Mouse (Mus musculus) c-Kit-negative CD71-positive TER-119-positive erythroid progenitor cells, embryonic 14.5 days (primary cell): ENCODE measurements around the gene Pm20d1.
A peak's percentile ranks its signal among the peaks of the same experiment; 100 is the strongest.
"Not testable (repeated sequence)": the region's sequence is repeated elsewhere in the genome, so short reads cannot be mapped to it uniquely, and the experiment has no call there.

ENCODE experiments used
- DNase-seq: peaks from one replicate; pipeline ENCODE4 v3.0.0-alpha.2; 2013; ENCODE audit warnings: low read depth, low spot score

Pm20d1 gene

DNA sequence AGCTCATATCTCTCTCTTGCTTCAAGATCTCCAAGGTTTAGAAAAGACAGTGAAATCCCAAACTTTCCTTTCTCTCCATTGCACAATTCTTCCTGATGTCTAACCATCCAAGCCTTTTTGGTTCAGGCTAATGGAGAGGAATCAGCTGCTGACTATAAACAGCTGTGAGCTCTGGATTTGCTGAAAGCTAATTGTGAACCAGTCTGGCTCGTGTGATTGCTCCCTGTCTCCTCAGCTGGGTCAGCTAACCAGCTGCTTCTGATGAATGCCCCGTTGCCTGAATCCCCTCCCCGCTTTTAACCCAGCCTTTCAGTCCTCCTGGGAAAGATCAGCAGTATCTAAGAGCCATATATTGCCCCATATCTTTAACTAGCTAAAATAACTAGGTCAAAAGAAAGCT lies 2.6 kb upstream of the Pm20d1 start:
- no peak for DNase-seq

DNA sequence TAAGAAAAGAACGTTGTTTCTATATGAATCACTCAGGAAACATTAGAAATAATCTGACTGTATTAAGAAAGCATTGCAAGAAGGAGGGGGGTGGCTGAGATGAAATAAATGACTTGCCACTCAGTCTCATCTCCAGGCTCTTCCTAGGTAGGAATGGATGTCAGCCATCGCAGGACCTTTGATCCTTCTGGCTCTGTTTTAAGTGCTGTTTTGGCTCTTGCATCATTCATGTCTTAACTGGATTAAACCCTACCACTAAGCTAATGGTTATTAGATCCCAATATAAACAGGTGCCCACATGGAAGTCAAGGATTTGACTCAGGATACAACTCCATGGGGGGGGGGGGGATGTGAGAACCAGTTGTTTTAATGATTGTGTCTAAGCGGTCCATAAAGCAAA lies 2.0 kb upstream of the Pm20d1 start:
- no peak for DNase-seq

DNA sequence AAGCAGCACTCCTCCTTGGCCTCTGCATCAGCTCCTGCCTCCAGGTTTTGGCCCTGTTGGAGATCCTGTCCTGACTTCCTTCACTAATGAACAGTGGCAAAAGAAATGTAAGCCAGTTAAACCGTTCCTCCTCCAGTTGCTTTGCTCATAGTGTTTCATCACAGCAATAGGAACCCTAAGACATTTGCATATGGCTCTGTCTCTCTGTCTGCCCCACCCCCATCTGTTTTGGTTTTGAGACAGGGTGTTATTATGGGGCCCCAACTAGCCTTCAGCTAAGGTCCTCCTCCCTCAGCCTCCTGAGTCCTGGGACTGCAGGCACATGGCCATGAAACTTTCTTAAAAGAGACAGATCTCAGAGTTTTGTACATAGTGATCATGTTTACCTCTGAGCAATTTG lies 2.8 kb downstream of the Pm20d1 start:
- DNase-seq: no peak

DNA sequence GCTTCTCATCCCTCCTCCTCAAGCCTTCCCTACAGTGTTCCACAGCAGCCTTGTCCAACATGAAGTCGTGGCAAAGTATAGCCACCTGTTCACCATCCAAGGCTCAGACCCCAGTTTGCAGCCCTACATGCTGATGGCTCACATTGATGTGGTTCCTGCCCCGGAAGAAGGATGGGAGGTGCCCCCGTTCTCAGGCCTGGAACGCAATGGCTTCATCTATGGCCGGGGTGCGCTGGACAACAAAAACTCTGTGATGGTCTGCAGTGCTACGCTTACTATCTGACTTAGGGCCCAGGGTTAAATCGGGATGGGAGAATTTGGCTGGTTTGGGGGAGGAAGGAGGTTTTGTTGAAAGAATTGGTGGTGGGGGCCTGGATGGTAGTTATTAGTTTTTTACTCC lies 3.9 kb downstream of the Pm20d1 start:
- DNase-seq: no peak

DNA sequence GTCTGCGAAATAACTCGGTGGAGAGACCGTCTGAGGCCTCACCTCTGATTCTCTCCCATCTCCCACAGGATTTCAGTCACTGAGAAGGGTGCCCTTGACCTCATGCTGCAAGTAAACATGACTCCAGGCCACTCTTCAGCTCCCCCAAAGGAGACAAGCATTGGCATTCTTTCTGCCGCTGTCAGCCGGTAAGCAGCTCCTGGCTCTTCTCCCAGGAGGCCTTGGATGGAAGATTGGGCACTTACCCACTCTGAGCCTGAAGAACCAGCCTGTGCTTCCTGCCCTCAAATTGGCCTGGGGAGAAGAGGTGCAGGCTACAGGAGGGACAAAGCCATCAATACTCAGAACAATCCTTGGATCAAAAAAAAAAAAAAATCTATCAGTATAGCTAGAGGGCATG lies 5.5 kb downstream of the Pm20d1 start:
- DNase-seq: no peak

DNA sequence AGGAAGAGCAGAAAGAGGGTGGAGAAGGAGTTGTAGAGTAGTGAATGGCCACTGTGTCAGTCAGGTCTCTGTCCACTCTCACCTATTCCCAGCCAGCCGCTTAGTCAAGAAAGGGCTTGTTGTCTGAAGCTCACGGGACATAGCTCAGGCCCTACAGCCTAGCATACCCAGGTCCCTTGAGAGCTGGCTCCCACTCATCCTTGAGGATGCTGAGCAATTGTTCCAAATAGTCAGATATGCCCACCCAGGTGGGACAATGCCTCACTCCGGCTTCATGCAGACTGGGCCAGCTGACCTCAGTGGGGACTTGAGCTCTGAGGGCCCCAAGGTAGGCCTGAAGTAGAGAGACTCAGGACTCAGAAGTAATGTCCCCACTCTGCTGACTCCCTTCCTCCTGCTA lies 7.0 kb downstream of the Pm20d1 start:
- DNase-seq: no peak

DNA sequence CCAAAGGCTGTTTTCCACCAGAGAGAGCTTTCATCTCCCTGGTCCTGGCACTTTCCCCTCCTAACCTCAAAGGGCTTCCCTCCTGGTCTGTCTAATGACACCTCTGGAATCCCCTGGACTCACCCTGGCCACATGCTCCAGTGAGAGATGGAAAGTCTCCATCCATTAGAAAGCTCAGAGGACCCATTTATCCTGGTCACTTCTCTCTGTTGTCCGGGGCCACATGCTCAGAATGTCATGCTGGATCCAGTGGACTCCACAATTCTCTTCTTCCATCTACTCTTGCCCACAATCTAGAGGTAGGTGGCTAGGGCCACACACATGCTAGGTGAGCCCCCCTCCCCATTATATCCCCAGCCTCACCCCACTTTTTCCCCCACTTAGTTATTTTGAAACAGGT lies 11.8 kb downstream of the Pm20d1 start:
- DNase-seq: no peak

DNA sequence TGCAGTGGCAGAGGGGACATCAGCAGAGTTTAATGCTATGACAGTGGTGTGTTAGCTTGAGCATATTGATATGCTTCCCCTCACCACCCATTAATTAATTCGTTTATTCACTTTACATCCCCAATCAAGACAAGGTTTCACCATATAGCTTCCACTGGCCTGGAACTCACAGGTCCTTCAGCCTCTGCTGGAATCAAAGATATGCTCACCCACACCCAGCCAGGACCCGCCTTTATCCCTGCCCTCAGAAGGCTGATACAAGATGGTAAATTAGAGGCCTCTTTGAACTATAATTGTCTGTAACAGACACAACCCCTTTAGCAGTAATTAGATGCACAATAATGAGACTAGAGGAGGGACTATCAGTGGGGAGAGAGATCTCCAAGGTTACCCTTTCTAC lies 12.5 kb downstream of the Pm20d1 start:
- DNase-seq: no peak

DNA sequence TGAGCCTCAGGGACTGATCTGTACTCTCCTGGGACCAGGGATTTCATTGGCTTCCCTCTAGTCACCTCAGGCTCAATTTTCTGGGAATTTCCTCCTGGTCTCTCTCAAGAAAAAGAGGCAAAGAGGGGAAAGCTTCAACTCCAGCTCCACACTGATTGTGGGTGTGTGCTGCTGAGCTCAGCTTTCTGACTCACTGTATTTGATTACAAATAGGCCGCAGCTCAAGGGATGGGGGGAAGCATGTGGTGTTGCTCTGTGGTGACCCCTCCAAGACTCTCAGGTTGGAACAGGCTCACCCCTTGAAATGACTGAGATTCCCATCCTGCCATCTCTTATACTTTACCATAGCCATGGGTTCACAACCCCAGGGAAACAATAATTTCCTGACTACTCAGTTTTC lies 14.2 kb downstream of the Pm20d1 start:
- DNase-seq: no peak

DNA sequence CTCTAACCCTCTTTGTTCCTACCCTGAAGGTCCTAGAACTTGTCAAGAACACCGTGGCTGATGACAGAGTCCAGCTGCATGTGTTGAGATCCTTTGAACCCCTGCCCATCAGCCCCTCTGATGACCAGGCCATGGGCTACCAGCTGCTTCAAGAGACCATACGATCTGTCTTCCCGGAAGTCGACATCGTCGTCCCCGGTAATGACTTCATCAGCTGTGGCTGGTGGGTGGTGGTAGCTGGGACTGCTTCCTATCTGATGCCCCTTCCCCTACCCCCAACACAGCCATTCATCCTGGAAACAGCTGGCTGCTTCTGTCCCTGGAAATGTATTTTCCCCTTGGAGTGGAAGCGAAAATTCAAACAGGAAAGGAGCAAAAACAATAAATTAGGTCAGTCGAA lies 14.8 kb downstream of the Pm20d1 start:
- no peak for DNase-seq

DNA sequence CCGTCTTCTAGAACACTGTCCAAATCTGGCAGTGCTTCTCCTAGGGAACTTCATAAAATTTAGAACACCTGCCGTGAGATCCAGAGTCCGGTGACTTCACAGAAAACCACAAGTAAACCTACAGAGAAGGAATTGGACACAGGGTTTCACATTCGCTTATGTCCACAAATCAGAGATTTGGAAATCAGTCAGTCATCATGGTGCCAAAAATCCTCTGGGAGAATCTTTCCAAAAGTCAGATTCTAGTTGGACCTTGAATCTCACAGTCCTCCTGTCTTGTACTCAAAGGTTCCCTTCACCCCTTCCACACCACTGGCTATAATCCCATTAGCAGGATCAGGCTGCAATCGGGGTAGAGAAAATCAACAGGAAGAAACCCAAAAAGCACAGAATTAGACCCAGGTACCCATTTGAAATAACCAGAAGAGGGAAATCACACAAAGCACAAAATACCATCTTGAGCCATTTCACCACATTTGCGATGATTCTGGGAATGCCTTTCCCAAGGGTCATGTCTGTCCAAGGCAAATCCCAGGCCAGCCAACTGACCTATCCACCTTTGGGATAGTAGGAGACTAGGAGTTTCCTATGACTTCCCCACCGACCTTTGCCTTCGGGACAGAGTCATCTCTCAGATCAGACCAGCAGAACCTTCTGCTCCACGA lies 15.6 kb downstream of the Pm20d1 start:
- DNase-seq: no peak

DNA sequence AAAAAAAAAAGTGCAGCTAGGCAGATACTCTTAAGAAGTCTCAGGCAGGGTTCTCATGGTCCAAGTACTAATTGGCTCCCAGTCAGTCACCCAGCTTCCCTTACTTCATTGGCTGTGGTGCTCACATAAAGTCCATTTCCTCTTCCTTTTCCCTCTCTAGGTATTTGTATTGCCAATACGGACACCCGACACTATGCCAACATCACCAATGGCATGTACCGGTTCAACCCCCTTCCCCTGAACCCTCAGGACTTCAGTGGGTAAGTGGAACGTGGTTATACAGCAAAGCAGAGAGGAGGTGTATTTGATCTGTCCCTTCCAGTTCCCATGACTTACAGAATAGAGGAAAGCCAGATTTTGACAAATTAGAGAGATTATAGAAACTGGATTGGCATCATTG lies 16.6 kb downstream of the Pm20d1 start:
- no peak for DNase-seq

DNA sequence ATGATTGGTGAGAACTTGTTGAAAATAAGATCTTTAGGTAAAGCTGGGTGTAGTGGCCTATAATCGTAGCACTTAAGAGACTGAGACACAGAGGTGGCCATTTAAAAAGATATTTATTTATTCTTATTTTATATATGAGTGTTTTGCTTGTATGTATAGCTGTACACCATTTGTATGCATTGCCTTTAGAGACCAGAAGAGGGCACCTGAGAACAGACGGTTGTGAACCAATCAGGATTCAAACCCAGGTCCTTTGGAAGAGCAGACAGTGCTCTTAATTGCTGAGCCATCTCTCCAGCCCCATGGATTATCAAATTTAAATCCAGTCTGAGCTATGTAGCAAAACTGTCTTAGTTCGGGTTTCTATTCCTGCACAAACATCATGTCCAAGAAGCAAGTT lies 17.0 kb downstream of the Pm20d1 start:
- DNase-seq: no peak

DNA sequence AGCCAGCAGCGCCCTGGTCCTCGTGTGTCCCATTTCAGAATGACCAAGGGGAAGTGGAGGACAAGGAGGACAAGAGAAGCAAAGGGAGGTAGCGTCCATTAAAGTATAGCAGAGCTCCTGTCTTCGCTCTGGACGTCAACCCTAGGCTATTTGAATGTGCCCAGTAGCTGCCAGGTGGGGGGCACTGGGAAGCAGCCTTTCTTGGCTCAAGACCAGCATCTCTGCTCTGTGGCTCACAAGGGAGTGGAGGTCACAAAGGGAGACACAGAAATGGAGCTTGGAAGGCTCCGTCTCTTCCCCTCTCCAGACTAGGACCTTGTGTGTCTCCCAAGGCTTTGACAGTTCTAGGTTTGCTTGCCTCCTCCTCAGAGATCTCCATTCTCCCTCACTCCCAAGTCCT lies 19.7 kb downstream of the Pm20d1 start:
- no peak for DNase-seq

DNA sequence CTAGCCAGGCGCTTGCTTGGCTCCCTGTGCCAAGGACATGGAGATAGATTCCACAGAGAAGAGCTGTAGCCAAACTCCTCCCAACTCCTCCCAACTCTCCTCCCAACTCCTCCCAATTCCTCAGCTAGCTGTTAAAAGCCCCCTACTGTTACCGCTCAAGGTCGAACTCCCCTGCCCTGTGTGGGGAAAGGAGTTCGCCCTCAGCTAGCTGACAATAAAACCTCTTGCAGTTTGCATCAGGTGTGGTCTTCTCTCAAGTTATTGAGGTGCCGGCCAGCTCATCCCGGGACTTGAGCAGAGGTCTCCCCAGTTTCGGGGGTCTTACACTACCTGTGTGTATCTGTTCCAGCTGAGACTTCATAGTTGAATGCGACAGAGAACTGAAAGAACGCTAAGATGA lies 23.2 kb downstream of the Pm20d1 start:
- not testable (repeated sequence) for DNase-seq

DNA sequence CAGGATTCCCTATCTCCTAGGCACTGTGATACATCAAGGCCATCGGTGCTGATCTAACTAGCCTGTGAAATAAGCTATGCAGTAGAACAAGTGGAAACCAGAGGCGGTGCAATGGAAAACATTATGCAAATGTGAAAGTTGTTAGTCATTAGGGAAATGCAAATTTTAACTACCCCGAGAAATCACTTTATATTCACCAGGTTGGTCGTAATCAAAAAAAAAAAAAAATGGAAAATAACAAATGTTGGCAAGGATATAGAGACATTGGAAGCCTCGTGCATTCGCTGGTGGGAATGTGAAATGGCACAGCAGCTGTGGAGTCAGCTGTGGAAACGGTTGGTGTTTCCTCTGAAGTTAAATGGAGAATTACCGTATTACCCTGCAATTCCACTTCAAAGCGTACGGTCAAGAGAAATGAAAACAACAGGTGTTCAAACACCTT lies 23.7 kb downstream of the Pm20d1 start:
- no peak for DNase-seq

DNA sequence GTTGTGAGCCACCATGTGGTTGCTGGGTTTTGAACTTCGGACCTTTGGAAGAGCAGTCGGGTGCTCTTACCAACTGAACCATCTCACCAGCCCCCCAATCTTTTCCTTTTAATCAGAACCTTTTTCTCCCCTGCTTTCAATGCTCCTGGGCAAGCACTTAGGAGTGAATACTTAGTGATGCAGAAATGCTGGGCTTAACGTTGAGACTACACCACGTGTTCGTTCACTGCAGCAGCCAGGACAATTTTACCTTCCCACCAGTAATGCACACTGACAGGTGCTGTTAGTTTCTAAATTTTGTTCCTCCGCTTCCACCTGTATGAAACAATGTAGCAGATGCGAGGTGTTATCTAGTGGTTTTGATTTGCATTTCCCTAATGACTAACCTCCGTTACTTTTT lies 25.1 kb downstream of the Pm20d1 start:
- DNase-seq: no peak

DNA sequence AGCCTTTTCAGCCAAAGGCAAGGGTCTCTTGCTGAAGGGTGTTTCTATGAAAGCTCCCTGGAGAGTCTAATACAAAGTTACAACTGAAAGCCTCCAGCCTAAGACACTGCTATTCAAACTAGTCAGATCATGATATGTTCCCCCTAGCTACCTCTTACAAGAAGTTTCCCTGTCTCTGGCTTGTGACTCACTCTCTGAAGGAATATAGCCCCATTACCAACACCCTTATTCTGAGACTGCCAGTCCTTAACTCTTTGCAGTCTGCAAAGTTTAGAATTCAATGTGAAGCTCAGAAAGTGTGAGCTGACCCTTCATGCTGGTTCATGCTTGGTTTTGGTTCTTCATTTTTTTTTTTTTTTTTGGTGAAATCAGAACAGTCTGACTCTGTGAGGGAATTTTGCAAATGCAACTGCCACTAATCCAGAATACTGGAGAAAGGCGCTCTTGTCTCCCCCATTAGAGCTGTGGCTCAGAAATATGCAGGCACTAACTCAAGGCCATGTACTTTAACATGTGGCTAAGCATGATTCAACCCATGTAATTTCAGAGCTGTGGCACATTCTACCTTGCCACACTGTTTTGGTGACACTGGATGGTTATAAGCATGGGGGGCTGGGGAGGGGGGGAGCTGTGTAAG lies 25.8 kb downstream of the Pm20d1 start:
- DNase-seq: no peak

DNA sequence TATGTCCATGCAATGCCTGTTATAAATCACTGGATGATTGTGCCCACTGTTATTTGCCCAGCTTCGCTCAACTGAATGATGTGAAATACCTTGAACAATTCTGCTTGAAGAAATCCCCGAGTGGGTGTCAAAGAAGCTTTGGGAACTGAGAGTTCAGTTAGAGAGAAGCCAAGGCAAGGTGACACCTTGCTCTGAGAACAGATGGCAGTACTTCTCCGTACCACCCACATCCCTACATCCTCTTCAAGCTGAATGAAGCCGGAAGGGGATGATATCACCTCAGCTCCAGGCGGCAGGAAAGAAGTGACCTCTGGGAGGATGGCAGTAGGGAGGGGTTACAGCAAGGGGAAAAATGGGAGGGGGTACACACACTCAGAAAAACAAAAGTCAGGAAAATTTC lies 26.4 kb downstream of the Pm20d1 start:
- DNase-seq: no peak

DNA sequence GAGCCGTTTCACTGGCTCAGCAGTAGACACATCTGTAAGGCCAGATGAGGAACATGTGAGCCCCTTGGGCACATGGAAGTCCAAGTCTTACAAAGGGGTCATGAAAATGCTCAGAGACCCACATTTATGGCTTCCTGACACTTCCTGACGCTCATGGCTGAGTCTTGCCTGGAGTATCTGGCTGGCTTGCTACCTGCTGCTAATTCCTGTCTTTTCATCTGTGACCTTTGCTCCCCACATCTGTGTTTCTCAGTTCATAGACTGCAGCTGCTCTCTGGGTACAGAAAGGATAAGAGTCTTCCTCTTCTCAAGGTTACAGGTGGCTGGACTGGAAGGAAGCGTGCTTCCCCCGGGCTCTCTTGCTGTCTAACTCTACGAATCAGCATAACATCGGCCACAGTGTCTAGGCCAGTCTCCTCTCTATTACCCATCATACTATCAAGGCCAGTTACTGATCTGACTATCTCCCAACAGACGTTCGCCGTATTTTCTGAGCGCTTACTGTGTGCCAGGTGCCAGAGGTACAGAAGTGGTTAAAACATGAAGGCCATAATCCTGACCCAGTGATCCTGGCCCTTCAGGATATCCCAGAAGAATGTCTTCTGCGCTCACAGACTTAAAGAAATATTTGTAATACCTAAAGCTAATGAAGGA lies 27.5 kb downstream of the Pm20d1 start:
- DNase-seq: no peak

DNA sequence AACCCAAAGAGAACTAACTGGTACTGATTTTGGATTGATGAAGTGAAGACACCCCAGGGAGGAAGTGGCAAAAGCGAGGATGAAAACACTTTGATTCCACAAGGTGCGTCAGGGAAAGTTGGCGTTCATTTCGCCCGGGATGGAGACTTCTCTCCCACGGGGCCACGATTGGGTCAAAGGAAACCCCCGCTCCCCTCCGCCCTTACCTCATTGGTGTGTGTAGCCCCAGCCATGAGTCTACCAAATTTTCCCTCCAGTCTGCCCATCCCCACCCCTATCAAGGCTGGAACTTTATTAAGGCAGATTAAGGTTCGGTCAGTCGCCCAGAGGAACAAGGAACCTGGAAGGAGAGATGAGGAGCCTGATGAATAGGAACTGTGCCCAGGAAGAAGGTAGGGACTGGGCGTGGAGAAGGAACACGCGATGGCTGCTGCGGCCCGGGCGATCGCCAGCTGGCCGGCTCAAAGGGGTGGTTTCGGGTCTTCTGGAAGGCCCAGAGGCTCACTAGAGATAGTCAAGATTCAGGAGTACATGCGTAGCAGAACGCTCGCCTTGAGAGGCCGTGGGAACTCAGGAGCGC lies 30.1 kb downstream of the Pm20d1 start, which contains the start of gene Slc41a1:
Slc41a1 (plus strand) TSS at position 287 of the 580 bp plus-strand sequence.
- no peak for DNase-seq

DNA sequence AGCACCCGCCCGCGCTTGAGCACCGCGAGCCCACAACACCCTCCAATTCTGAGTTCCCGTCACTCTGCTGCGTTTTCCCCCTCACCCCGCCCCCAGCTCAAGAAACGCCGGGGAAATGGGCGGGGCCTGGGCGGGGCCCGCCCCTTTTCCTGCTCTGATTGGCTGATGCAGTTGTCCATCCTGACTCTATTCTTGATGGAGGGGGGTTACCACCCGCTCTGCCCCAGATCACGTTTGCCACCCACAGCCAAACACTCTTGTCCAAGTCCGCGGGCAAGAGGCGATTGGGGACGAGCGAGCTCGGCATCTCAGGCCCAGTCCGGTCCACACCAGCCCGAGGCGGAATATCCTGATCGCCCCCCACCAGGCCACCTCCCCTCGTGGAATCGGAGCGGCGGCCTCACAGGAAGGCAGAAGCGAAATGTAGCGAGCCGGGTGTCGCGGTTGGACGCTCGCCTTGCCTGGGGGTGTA lies 30.6 kb downstream of the Pm20d1 start:
- DNase-seq: peak; percentile 70
